Mouse (Mus musculus) E14TG2a.4 (cell line): ENCODE measurements around the gene Slc22a3.

Experiments used
- CTCF ChIP-seq: conservative IDR thresholded peaks from 2 replicates; pipeline ENCODE4 v1.5.1; 2014; ENCODE audit warnings: low read length
- NANOG ChIP-seq: IDR thresholded peaks from 2 replicates; pipeline ENCODE4 v1.6.1; 2014; ENCODE audit warnings: borderline replicate concordance, low read length, mixed read lengths
- POU5F1 ChIP-seq: IDR thresholded peaks from 2 replicates; pipeline ENCODE4 v1.6.1; 2014; ENCODE audit warnings: low read length, borderline replicate concordance

DNA sequence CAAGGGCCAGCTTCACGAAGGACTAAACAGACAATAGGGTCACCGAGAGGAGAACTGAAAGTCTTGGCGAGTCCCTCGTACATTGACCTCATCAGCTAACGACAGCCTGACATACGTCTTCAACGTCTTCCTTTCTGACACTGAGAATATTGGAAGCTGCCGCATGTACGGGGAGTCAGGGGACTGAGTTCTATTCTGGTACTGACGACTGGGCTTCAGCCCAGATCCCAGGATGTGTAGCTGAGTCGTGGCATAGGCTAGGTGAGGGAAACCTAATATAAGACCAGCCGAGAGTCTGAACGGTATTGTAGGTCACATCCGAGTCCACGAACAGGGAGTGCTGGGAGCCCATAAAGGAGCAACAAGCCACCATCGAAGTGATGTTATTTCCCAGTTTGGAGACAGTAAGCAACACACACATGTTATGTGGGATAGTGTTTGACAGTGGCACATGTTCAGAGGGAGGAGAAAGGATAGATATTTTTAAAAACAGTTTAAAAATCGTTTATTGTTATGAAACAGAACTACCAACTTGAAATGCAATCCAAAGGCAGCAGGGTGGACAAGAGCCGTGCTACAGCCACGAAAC, 87.9 kb downstream of the Slc22a3 start:
- TF ChIP-seq CTCF (no peak), NANOG (no peak), POU5F1 (no peak)
